Mouse (Mus musculus) liver, adult 2 months (tissue): ENCODE measurements around the gene Eif3k. TPM values are rescaled to one million over a fixed set of nuclear protein-coding genes. Genes with fewer than 3 reads are reported as not detected.
A peak's percentile ranks its signal among the peaks of the same experiment; 100 is the strongest.

ENCODE experiments used
- DNase-seq: peaks from one replicate; pipeline ENCODE4 v3.0.0-alpha.2; 2011; ENCODE audit warnings: low read depth, low spot score; ENCODE audit errors: extremely low read depth
- H3K27ac ChIP-seq: fragments of 200-500 bp; replicated peaks from 2 replicates; pipeline ENCODE4 v1.5.1; 2012; ENCODE audit warnings: low read depth, mild to moderate bottlenecking, control low read depth, inconsistent platforms, low read length; ENCODE audit not compliant: insufficient read depth
- H3K27me3 ChIP-seq: fragments of 200-500 bp; 2 replicates; pipeline ENCODE4 v1.6.1; 2012; ENCODE audit warnings: mild to moderate bottlenecking, moderate library complexity, low read length, inconsistent platforms; ENCODE audit not compliant: control insufficient read depth, insufficient read depth
- H3K36me3 ChIP-seq: fragments of 200-500 bp; 2 replicates; pipeline ENCODE4 v1.6.1; 2012; ENCODE audit warnings: low read length, inconsistent platforms; ENCODE audit not compliant: control insufficient read depth, insufficient read depth
- H3K4me1 ChIP-seq: fragments of 200-500 bp; 2 replicates; pipeline ENCODE4 v1.6.1; 2011; ENCODE audit warnings: low read length; ENCODE audit not compliant: control insufficient read depth, insufficient read depth
- H3K4me3 ChIP-seq: fragments of 200-500 bp; 2 replicates; pipeline ENCODE4 v1.5.1; 2011; ENCODE audit warnings: low read depth, mild to moderate bottlenecking, control low read depth, low read length, moderate library complexity; ENCODE audit not compliant: insufficient read depth
- H3K79me2 ChIP-seq: fragments of 200-500 bp; 2 replicates; pipeline ENCODE4 v1.6.1; 2012; ENCODE audit warnings: inconsistent platforms, mild to moderate bottlenecking, low read length, moderate library complexity; ENCODE audit not compliant: control insufficient read depth, insufficient read depth
- H3K9ac ChIP-seq: fragments of 200-500 bp; 2 replicates; pipeline ENCODE4 v1.6.1; 2012; ENCODE audit warnings: low read depth, mild to moderate bottlenecking, control low read depth, inconsistent platforms, low read length
- CTCF ChIP-seq: fragments of 200-500 bp; IDR thresholded peaks from 2 replicates; pipeline ENCODE4 v1.5.1; 2011; ENCODE audit warnings: low read depth, low read length, control low read depth
- POLR2A ChIP-seq: fragments of 200-500 bp; IDR thresholded peaks from 2 replicates; pipeline ENCODE4 v1.6.1; 2011; ENCODE audit warnings: low read length, control low read depth; ENCODE audit not compliant: insufficient read depth; ENCODE audit errors: extremely low read depth
- WGBS: fragments of 180-500 bp; shearing (Covaris S2); methylation state at CpG from one replicate; pipeline ENCODE4 v1.1.7; 2018; 5-methylcytosine and 5-hydroxymethylcytosine counted together
- polyA plus RNA-seq: library from polyadenylated mRNA; depleted of rRNA; stranded (reverse); fragments of >200 nt; gene quantifications from 2 replicates; pipeline ENCODE4 v1.2.3, GENCODE M21; 2012
- total RNA-seq: library from RNA; depleted of rRNA; stranded (reverse); fragments of >200 nt; gene quantifications from 2 replicates; pipeline ENCODE4 v1.2.3, GENCODE M21; 2014

The Eif3k gene
- total and polyA plus RNA-seq, 2 experiments = 64.8 to 91.2 TPM

DNA sequence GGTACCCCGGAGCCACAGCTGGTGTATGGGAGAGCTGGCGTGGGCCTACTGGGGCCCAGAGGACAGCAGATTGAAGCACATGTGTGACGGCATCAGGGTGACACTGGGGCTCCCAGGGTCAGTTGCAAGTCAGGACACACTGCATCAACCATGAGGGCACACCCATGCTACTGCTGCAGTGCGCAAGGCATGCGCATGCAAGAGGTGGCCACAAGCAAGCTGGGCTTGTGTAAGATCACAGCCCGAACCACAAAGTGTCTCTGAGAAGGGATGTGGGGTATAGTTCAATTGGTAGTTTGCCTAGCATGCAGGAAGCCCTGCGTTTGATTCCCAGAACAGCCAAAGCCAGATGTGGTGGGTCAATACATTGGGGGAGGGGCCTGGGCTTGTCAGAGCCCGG is 41.9 kb upstream of the Eif3k start:
- Histone ChIP-seq H3K9ac (no peak overlapping the region), H3K4me3 (no peak overlapping the region)
- 75% methylated on average over 8 of the region's 8 CpGs for WGBS

DNA sequence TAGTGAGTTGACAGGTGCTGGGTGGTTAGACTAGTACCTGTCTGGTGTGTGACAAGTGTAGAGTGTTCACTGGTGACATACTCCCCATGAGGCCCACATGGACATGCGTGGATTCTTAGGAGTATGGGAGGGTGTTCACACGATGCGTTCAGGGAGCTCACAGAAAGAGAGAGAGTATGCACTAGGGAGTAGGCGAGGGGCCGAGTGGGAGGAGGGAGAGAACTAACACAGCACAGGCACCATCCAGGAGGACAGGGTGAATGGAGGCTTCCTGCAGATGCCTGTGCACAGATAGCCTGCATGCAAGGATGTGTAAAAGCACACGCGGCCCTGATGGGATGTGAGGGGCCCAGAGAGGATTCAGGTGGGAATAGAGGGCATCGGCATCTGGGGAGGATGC is 40.8 kb upstream of the Eif3k start:
- no peak for TF ChIP-seq POLR2A
- TF ChIP-seq CTCF = no peak
- no peaks in the 10 kb centered on the region for H3K79me2 ChIP-seq
- no peaks in the 10 kb centered on the region for H3K4me1 ChIP-seq
- 90% methylated on average over 8 of the region's 8 CpGs for WGBS
- no peaks in the 10 kb centered on the region for H3K36me3 ChIP-seq
- no peak overlapping the region for H3K9ac ChIP-seq
- H3K27ac ChIP-seq = no peak overlapping the region
- DNase-seq = no peak
- H3K27me3 ChIP-seq = peaks cover 15% of the 10 kb centered on the region
- no peak overlapping the region for H3K4me3 ChIP-seq

More for the DNA sequence above, 41.9 kb upstream of the Eif3k start:
- TF ChIP-seq CTCF (no peak), POLR2A (no peak)
- Histone ChIP-seq H3K4me1 (no peaks in the 10 kb centered on the region), H3K36me3 (no peaks in the 10 kb centered on the region), H3K79me2 (no peaks in the 10 kb centered on the region), H3K27me3 (peaks cover 14% of the 10 kb centered on the region), H3K27ac (no peak overlapping the region)
- DNase-seq = no peak

DNA sequence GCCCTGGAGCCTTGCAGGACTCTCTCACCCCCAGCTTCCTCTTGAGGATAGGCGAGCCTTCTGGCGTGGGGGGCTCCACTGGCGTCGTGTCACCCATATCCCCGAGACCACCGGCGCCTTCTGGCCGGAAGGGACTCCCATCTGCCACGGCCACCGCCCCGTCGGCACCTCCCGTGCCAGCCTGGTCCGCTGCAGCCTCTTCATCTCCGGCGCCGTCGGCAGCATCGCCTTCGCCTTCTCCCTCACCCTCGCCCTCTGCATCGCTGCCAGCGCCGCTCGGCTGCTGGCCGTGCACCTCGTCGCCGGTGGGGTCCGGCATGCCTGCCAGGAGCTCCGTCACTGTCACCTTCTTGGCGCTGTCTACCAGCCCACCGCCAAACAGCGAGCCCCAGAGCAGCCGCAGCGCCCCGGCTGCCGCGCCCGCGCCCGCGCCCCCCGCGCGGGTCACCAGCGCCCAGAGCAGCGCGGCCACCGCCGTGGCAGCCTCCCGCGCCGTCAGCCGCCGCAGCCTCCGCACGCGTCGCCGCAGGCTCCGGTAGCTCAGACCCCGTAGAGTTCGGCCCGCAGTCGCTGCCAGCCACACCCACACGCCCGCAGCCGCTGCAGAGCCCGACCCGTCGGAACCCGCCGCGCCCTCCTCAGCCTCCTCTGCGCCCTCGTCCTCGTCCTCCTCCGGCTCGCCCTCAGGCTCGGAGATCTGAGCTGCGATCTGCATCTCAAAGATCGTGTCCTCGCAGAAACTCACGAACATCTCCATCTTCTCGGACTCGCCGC is 38.0 kb upstream of the Eif3k start:
- Histone ChIP-seq H3K4me1 (no peaks in the 10 kb centered on the region), H3K9ac (no peak overlapping the region), H3K27me3 (peaks cover 15% of the 10 kb centered on the region), H3K4me3 (no peak overlapping the region; the same call in 1 of the 2 replicates), H3K36me3 (no peaks in the 10 kb centered on the region), H3K27ac (no peak overlapping the region), H3K79me2 (no peaks in the 10 kb centered on the region)
- no peak for DNase-seq
- 6% methylated on average over 88 of the region's 88 CpGs for WGBS
- TF ChIP-seq CTCF (no peak), POLR2A (no peak)

DNA sequence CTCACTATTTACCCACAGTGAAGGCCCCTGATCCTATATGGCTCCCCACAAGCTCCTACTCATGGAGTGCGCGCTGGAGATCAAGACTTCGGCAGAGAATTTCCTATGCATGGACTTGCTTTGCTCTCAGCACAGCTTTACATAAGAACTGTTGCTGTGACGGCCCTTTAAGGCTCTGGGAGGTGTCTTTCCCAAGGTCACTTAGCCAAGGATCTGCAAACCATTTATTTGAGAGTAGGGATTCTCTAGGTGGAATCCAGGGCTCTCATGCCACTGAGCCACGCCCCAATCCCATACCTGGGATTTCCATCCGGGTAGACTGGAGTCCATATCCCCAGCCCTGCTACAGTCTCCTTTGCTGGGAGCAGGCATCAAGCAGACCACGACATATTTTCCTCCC is 35.6 kb upstream of the Eif3k start:
- no peak for DNase-seq
- Histone ChIP-seq H3K4me3 (no peak overlapping the region), H3K27ac (no peak overlapping the region), H3K27me3 (peaks cover 15% of the 10 kb centered on the region), H3K4me1 (no peaks in the 10 kb centered on the region), H3K36me3 (no peaks in the 10 kb centered on the region), H3K79me2 (no peaks in the 10 kb centered on the region), H3K9ac (no peak overlapping the region)
- 85% methylated on average over 7 of the region's 7 CpGs for WGBS
- TF ChIP-seq POLR2A (no peak), CTCF (no peak)

DNA sequence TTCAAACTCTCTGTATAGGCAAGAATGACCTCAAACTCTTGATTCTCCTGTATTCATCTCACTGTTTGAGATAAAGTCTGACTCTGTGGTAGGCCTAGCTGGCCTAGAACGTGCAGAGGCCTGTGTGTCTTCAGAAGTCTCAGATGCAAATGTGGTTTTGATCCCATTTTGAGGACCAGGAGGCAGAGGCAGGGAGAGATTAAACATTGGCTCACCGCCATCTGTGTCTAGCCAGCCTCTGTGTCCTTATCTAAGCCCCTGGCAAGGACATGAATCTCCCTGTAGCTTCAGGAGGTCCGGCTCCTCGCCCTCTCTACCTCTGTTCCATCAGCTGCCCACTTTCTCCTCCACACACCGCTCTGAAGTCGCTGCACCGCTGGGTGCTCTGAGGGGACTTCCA is 34.8 kb upstream of the Eif3k start:
- Histone ChIP-seq H3K9ac (no peak overlapping the region), H3K79me2 (no peaks in the 10 kb centered on the region), H3K4me1 (no peaks in the 10 kb centered on the region), H3K27me3 (peaks cover 15% of the 10 kb centered on the region), H3K36me3 (no peaks in the 10 kb centered on the region), H3K27ac (no peak overlapping the region), H3K4me3 (no peak overlapping the region)
- TF ChIP-seq CTCF (no peak), POLR2A (no peak)
- WGBS = 86% methylated on average over 7 of the region's 7 CpGs
- DNase-seq = no peak

DNA sequence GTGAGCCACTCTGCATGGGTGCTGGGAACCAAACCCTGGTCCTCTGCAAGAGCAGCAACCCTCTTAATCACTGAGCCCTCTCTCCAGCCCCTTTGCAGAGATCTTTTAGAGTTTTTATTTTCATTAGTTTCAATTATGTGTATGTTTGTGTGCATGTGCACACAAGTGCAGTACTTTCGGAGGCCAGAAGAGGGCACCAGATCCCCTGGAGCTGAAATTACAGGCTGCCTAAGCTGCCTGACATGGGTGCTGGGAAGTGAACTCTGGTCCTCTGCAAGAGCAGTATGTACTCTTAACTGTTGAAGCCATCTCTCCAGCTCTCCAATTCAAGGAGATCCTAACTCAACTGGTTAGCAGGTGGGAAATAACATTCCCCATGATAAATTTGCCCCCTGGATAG is 33.3 kb upstream of the Eif3k start:
- Histone ChIP-seq H3K4me3 (no peak overlapping the region), H3K4me1 (no peaks in the 10 kb centered on the region), H3K27me3 (peaks cover 12% of the 10 kb centered on the region), H3K36me3 (no peaks in the 10 kb centered on the region), H3K9ac (no peak overlapping the region), H3K27ac (no peak overlapping the region), H3K79me2 (no peaks in the 10 kb centered on the region)
- no peak for DNase-seq
- WGBS = 90% methylated on average over 1 of the region's 1 CpGs
- TF ChIP-seq POLR2A (no peak), CTCF (peak; percentile 13; the same call in 1 of the 2 replicates)
